Mouse (Mus musculus) hindbrain, postnatal 0 days (tissue): Measurements from ENCODE around the gene Ldlrad3. TPM values are rescaled to one million over a fixed set of nuclear protein-coding genes. Genes with fewer than 3 reads are reported as not detected.

Source experiments
- ATAC-seq: fragments of 200-750 bp; cut with Nextera tagmentation; 2 replicates; pipeline ENCODE4 v1.8.0; 2017; ENCODE audit warnings: mild to moderate bottlenecking, moderate TSS enrichment, moderate library complexity
- DNase-seq: peaks from one replicate; pipeline ENCODE4 v3.0.0-alpha.2; 2015; ENCODE audit warnings: low spot score
- H3K27ac ChIP-seq: fragments of 300-500 bp; sonication (generic); 2 replicates; pipeline ENCODE4 v1.5.1; 2014; ENCODE audit warnings: mild to moderate bottlenecking
- H3K27me3 ChIP-seq: fragments of 300-500 bp; sonication (generic); 2 replicates; pipeline ENCODE4 v1.6.1; 2014; ENCODE audit warnings: low read length, mixed read lengths; ENCODE audit not compliant: insufficient read depth
- H3K36me3 ChIP-seq: fragments of 300-500 bp; sonication (generic); 2 replicates; pipeline ENCODE4 v1.6.1; 2014; ENCODE audit warnings: low read length, mixed read lengths; ENCODE audit not compliant: insufficient read depth
- H3K4me1 ChIP-seq: fragments of 300-500 bp; sonication (generic); 2 replicates; pipeline ENCODE4 v1.6.1; 2014; ENCODE audit warnings: antibody characterized with exemption, low read length, mixed read lengths; ENCODE audit not compliant: insufficient read depth
- H3K4me2 ChIP-seq: fragments of 300-500 bp; sonication (generic); 2 replicates; pipeline ENCODE4 v1.6.1; 2014; ENCODE audit warnings: low read depth, mild to moderate bottlenecking, low read length, moderate library complexity, mixed read lengths
- H3K4me3 ChIP-seq: fragments of 300-500 bp; sonication (generic); 2 replicates; pipeline ENCODE4 v1.5.1; 2014; ENCODE audit warnings: low read length
- H3K9ac ChIP-seq: fragments of 300-500 bp; sonication (generic); replicated peaks from 2 replicates; pipeline ENCODE4 v1.6.1; 2014; ENCODE audit warnings: mild to moderate bottlenecking, low read length, moderate library complexity, mixed read lengths
- H3K9me3 ChIP-seq: fragments of 300-500 bp; sonication (generic); 2 replicates; pipeline ENCODE4 v1.6.1; 2016; ENCODE audit warnings: low read length, mixed read lengths
- CTCF ChIP-seq: IDR thresholded peaks from 2 replicates; pipeline ENCODE4 v1.5.1; 2016; ENCODE audit warnings: antibody characterized with exemption, control low read depth, low read depth
- WGBS: fragments of 180-500 bp; shearing (Covaris S2); extraction: QIAGEN DNeasy Blood & Tissue Kit; methylation state at CpG from one replicate; pipeline ENCODE4 v1.1.7; 2014; 5-methylcytosine and 5-hydroxymethylcytosine counted together
- polyA plus RNA-seq: library from polyadenylated mRNA; unstranded; fragments of >200 nt; fragmentation: Nextera tagmentation; extraction: Ambion mirVana; gene quantifications from 2 replicates; pipeline ENCODE4 v1.2.1, GENCODE M21; 2015
- total RNA-seq: library from RNA; depleted of rRNA; stranded (reverse); fragments of >200 nt; gene quantifications from 2 replicates; pipeline ENCODE4 v1.2.3, GENCODE M21; 2014

The Ldlrad3 gene
- total and polyA plus RNA-seq, 2 experiments from 2014 or later = 21.6 to 32.4 TPM

DNA sequence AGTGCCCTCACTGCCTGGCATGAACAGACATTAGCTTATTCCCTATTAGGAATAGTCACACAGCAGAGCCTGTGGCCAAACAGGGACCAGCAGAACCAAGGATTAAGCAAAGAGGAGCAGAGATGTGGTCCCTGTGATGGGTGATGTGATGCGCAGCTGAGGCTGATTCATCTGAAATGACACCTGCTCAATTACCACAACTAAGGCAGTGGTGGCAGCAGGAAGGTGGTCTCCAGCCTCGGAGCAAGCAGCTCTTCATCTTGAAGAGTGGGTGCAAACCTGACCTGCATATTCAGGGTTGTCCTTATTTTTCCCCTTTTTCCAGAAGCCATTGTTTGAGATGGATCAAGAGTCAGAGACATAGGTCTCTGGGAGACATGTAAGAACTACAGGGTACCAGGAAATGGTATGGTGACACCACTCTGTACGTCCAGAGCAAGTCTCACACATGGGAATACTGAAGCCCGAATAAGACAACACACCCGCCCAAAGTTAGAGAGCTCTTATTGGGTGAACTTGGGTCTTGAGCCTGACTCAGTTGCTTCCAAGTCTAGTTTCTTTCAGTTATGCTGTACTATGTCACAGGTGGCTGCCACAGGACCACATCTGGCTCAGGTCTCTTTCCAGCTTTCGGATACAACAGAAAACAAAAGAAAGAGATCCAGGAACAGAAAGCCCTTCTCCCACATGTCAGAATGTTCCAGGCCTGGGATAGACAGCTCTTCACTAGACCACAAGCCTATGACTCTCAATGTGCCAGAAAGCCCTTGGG is 112.7 kb downstream of the Ldlrad3 start:
- 98% methylated on average over 6 of the region's 6 CpGs for WGBS
- Histone ChIP-seq H3K4me3 (no peak overlapping the region), H3K27ac (no peak overlapping the region), H3K9ac (no peak overlapping the region), H3K4me1 (no peaks in the 10 kb centered on the region), H3K36me3 (0 out of 2 replicates have a peak, but pooled peaks cover under 1% of the 10 kb centered on the region), H3K9me3 (no peaks in the 10 kb centered on the region), H3K27me3 (no peaks in the 10 kb centered on the region), H3K4me2 (no peak overlapping the region)
- no peak for DNase-seq
- ATAC-seq = no peak
- TF ChIP-seq CTCF = no peak

DNA sequence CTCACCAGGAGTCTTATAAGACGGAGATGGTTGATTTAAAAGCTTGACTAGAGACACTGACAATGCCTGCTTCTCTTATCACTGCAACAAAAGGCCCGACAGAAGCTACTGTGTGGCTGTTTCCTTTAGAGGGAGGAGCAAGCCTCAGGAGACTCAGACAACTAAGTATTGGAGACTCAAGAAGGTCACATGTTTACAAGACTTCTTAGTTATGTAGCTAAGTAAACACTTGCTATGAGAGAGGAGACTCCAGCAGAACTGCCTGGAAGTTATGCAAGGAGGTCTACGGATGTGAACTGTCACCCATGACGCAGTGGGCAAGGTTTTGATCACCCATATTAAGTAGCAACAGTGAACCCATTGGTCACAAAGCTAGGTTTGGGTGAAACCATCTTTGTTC is 113.3 kb downstream of the Ldlrad3 start:
- H3K27ac ChIP-seq = no peak overlapping the region
- TF ChIP-seq CTCF = no peak
- no peak for ATAC-seq
- no peak overlapping the region for H3K4me2 ChIP-seq
- WGBS = 75% methylated on average over 4 of the region's 4 CpGs
- H3K4me1 ChIP-seq = no peaks in the 10 kb centered on the region
- 0 out of 2 replicates have a peak, but pooled peaks cover 3% of the 10 kb centered on the region for H3K36me3 ChIP-seq
- H3K9ac ChIP-seq = no peak overlapping the region
- no peak for DNase-seq
- no peak overlapping the region for H3K4me3 ChIP-seq
- no peaks in the 10 kb centered on the region for H3K27me3 ChIP-seq
- H3K9me3 ChIP-seq = no peaks in the 10 kb centered on the region

DNA sequence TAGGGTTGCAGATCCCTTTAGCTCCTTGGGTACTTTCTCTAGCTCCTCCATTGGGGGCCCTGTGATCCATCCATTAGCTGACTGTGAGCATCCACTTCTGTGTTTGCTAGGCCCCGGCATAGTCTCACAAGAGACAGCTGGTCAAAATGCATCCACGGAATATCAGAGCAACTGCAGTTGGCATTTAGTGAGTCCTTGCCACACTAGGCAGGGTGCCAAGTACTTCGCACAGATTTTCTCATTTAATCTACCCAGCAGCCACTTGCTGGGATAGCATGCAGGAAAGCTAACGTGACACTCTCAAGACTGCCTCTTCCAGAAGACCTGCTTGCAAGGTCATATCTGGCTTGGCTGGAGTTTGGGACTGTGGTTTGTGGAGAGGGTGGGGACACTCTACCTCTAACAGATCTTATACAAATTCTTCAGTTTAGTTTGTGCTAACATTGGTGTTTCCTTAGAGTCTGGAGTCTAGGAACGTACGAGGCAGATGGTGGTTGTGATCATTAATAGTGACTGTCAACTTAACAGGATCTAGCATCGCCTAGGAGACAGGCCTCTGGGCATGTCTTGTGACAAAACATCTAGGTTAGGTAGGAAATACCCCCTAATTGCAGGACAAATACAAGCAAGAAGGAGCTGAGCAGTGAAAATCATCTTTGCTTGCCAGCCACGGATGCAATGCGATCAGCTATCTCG is 115.0 kb downstream of the Ldlrad3 start:
- no peaks in the 10 kb centered on the region for H3K4me1 ChIP-seq
- no peak overlapping the region for H3K4me3 ChIP-seq
- no peaks in the 10 kb centered on the region for H3K9me3 ChIP-seq
- H3K9ac ChIP-seq = no peak overlapping the region
- DNase-seq (peak; percentile 75), ATAC-seq (no peak)
- H3K27ac ChIP-seq = no peak overlapping the region
- no peaks in the 10 kb centered on the region for H3K27me3 ChIP-seq
- H3K36me3 ChIP-seq = 0 out of 2 replicates have a peak, but pooled peaks cover 3% of the 10 kb centered on the region
- H3K4me2 ChIP-seq = no peak overlapping the region
- 53% methylated on average over 10 of the region's 10 CpGs for WGBS
- TF ChIP-seq CTCF = no peak

DNA sequence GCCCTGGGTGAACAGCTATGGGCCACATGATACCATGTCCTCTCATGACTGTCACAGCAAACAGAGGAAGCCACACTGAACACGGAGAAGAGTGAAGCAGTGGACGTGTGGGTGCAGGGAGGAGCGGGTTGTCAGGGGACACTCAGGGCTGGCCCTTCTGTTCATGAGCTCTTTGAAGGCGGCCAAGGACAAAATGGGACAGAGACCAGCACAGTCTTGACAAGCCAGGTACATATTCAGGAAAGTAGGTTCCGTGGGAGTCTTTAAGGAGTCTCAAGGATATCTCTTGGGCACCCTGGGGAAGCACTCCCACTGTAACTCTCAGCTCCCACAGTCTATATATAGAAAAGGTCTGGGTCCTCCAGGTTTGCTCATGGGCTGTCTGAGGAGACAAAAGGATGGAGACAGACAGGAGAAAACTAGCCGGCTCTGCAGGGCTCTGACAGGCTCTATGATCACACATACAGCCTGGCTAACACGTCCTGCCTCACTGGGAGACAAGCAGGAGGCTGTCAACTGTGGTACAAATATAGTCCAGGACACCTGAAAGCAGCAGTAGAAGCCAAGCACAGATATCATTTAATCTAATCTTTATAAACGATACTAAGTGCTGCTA is 121.3 kb downstream of the Ldlrad3 start:
- Histone ChIP-seq H3K27me3 (no peaks in the 10 kb centered on the region), H3K9me3 (no peaks in the 10 kb centered on the region), H3K4me2 (no peak overlapping the region), H3K4me1 (no peaks in the 10 kb centered on the region), H3K4me3 (no peak overlapping the region), H3K27ac (no peak overlapping the region), H3K9ac (no peak overlapping the region), H3K36me3 (0 out of 2 replicates have a peak, but pooled peaks cover 3% of the 10 kb centered on the region)
- no peak for ATAC-seq
- no peak for DNase-seq
- 85% methylated on average over 8 of the region's 8 CpGs for WGBS
- TF ChIP-seq CTCF = no peak

DNA sequence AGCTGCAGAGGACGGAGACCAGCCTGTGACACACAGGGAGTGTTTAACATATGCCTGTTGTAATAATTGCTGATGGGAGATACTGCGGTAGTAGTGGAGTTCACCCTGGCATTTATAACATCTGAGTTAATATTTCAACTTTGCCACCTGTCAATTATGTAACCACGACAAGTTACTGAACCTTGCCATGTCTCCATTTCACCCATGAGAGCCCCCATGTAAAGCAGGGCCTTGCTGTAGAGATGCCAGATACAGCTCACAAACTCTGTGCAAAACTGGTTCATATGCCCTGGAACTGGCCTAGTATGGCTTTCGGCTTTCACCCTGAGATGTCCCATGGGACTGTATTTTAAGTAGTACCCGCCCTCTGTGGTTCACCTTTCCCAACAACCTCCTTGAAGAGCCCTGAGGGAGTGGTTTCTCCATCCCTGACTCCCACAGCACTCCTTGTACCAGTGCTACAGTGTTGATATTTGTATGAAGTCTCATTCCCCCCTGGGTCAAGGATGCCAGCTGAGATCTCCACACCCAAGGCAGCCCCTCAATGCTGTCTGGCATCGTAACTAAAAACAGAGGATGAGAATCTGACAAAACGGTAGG is 122.2 kb downstream of the Ldlrad3 start:
- Histone ChIP-seq H3K4me2 (no peak overlapping the region), H3K9me3 (no peaks in the 10 kb centered on the region), H3K4me1 (no peaks in the 10 kb centered on the region), H3K27me3 (no peaks in the 10 kb centered on the region), H3K4me3 (no peak overlapping the region), H3K27ac (no peak overlapping the region), H3K9ac (no peak overlapping the region), H3K36me3 (0 out of 2 replicates have a peak, but pooled peaks cover 3% of the 10 kb centered on the region)
- no peak for DNase-seq
- 83% methylated on average over 7 of the region's 7 CpGs for WGBS
- ATAC-seq = no peak
- TF ChIP-seq CTCF = no peak

DNA sequence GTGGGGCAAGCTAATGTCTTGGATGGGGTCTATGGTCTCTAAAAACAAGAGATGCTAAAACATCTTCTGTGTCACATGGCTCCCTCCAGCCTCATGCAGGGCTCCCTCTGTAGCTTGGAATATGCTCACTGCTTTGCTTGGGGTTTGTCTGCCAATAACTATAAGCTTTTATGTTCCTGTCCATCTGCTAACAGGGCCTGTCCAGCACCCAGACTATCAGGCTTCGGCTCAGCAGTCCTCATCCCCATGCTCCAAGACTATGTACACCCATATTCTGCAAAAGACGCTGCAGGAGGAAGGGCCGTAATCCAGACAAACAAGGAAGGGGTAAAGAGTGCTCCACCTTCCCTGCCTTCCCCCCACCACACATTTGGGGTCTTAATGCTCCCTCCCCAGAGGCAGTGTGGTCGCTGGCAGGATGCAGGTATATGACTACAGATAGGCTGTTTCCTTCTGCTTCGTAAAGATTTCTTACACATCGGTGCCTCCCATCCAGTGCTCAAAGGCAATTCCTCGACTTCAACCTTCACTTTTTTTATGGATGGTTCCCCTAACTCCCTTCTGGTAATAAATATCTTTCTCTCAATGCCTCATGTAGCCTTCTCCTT is 123.2 kb downstream of the Ldlrad3 start:
- DNase-seq = no peak

More for the DNA sequence above, 123.2 kb downstream of the Ldlrad3 start:
- H3K4me2 ChIP-seq = no peak overlapping the region
- no peaks in the 10 kb centered on the region for H3K9me3 ChIP-seq
- no peak for TF ChIP-seq CTCF
- no peaks in the 10 kb centered on the region for H3K27me3 ChIP-seq
- WGBS = 91% methylated on average over 7 of the region's 7 CpGs
- H3K4me3 ChIP-seq = no peak overlapping the region
- no peaks in the 10 kb centered on the region for H3K36me3 ChIP-seq
- no peak for ATAC-seq
- H3K9ac ChIP-seq = no peak overlapping the region
- no peaks in the 10 kb centered on the region for H3K4me1 ChIP-seq
- H3K27ac ChIP-seq = no peak overlapping the region
